Mouse (Mus musculus): ENCODE data around the gene Kdm2a. TPM values are rescaled to one million over a fixed set of nuclear protein-coding genes. Genes with fewer than 3 reads are reported as not detected.

Kdm2a gene
- polyA plus RNA-seq, 1 experiment from 2014 or later = 57.2 TPM

DNA sequence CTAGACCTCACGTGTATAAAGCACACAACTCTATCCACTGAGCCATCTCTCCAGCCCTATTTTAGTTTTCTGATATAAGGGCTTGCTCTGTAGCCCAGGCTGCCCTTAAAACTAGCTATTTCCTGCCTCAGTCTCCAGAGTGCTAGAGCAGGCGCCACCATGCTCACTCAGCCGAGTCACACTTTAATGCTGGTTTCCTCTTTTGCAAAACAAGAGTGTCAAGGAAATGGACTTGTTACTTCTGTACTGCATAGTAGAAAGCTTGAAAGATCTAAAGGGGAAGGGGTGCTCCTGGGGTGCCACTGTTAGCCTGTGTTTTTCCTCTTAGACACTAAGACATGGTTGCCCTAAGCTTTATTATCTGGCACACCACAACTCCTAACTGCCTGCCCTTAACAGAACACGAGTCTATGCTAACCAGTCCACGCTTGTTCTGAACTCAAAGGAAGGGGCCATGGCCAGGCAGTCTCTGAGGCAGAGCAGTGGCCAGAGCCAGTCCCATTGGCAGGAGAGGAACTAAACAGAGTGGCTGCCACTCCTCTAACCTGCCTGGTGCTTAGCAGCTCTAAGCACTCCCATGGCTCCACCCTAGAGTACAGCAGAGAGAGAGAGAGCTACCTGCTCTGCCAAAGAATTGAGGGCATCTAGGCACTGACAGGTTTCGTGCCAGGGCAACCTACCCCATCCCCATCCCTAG, 98.4 kb downstream of the Kdm2a start:
- Histone ChIP-seq H3K4me1 (peaks cover 54% of the 10 kb centered on the region), H3K36me3 (replicated peaks) (peaks cover 28% of the 10 kb centered on the region), H3K27me3 (ENCODE audit: poor library complexity, severe bottlenecking) (no peaks in the 10 kb centered on the region), H3K9me3 (no peaks in the 10 kb centered on the region), H3K27ac (no peak overlapping the region), H3K4me3 (no peak overlapping the region; the same call in 1 of the 2 replicates)
- no peak for DNase-seq (ENCODE audit: extremely low spot score, low spot score)
- WGBS = 86% methylated on average over 6 of the region's 6 CpGs

DNA sequence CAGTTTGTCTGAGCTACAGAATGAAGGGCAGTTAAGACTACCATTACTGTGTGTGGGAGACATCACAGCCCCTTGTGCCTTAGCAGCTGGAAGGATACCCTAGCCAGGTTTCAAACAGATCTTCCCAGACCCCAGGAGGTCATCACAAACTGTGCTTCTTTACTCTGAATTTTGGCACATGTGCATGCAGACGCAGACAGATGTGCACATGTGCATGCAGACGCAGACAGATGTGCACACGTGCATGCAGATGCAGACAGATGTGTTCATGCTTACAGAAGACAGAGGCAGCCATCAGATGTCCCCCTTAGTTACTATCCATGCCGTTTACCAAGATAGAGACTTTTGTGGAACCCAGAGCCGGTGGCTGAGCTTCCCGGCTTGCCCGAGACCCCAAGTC, 99.0 kb downstream of the Kdm2a start:
- Histone ChIP-seq H3K27me3 (ENCODE audit: poor library complexity, severe bottlenecking) (no peaks in the 10 kb centered on the region), H3K4me3 (no peak overlapping the region), H3K27ac (no peak overlapping the region), H3K36me3 (replicated peaks) (peaks cover 34% of the 10 kb centered on the region), H3K9me3 (no peaks in the 10 kb centered on the region), H3K4me1 (peaks cover 52% of the 10 kb centered on the region)
- 95% methylated on average over 7 of the region's 7 CpGs for WGBS
- DNase-seq (ENCODE audit: extremely low spot score, low spot score) = no peak

DNA sequence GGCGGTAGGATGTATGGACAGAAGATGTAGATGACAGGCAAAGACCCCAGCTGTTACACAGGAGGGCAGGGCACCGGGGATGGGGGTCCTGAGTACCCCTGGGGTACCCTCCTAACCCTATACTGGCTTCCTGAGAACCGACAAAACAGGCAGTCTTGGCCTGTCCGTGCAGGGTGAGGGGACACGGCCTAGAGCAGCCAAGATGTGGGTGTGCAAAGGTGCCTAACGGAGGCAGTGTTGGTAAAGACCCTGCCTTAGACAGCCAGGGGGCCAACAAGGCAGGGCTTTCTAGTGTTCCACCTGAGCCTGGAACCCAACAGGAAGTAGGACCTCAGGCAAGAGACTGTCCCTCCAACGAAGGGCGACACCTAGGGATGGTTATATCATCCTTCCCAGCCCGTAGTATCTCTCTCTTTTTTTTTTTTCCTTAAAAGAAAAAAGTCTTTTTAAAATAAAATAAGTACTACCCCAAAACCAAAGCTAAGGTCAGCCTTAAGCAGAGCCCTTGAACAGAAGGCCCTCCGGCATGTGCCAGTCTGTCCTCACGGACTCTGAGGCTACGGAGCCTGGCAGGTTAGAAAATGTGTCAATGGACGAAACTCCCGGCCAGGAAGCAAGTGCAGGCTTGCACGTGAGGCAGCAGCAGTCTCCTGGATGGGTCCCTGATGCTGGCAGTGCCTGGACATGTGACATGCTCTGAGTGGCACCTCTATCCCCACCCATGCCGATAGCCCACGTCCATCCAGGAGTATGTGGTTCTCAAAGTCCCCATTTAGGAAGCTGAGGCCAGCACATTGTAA, 99.6 kb downstream of the Kdm2a start:
- 91% methylated on average over 17 of the region's 17 CpGs for WGBS
- Histone ChIP-seq H3K27ac (no peak overlapping the region), H3K27me3 (ENCODE audit: poor library complexity, severe bottlenecking) (no peaks in the 10 kb centered on the region), H3K4me1 (peaks cover 46% of the 10 kb centered on the region), H3K9me3 (no peaks in the 10 kb centered on the region), H3K36me3 (replicated peaks) (peaks cover 38% of the 10 kb centered on the region), H3K4me3 (no peak overlapping the region)
- DNase-seq (ENCODE audit: extremely low spot score, low spot score) = no peak

DNA sequence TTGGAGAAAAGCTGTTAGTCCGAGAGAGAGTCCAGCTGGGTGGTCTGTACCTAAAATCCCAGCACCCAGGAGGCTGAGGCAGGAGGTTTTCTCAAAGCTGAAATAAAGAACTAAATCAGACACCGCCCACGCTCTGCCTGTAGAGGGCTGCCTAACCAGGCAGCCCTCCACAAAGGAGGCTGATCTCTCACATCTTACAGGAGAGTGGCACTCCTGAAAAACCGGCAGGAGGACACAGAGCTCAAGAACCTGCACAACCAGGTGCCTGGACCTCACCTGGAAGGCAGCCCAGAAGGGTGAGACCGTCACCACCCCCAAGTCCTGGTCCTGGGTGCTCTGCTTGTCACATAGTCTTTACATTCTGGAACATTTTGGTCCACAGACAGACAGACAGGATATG, 100.2 kb downstream of the Kdm2a start:
- 91% methylated on average over 5 of the region's 5 CpGs for WGBS
- H3K9me3 ChIP-seq = no peaks in the 10 kb centered on the region
- no peak overlapping the region for H3K27ac ChIP-seq
- no peak overlapping the region for H3K4me3 ChIP-seq
- no peak for DNase-seq (ENCODE audit: extremely low spot score, low spot score)
- peaks cover 39% of the 10 kb centered on the region for H3K4me1 ChIP-seq
- no peaks in the 10 kb centered on the region for H3K27me3 ChIP-seq (ENCODE audit: poor library complexity, severe bottlenecking)
- H3K36me3 ChIP-seq (replicated peaks) = peaks cover 45% of the 10 kb centered on the region

DNA sequence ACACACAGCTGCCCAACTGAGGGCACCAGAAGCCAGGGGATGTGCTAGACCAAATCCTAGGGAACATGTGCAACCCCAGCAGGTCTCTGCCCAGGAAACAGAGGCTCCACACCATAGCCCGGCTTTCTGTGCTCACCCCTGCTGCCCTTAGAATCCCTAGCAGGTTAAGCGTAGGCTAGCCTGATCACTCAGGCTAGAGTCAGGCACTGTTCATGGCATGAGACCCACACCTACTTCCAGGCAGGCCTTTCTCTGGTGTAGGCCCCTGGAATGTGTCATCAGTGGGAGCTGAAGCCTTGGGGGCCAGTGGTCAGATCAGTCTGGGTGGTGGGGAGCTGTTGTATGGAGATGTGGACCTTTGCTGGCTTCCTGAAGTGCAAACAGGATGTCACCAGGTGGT, 101.5 kb downstream of the Kdm2a start:
- Histone ChIP-seq H3K4me1 (peaks cover 27% of the 10 kb centered on the region), H3K36me3 (replicated peaks) (peaks cover 57% of the 10 kb centered on the region), H3K27me3 (ENCODE audit: poor library complexity, severe bottlenecking) (no peaks in the 10 kb centered on the region), H3K4me3 (no peak overlapping the region), H3K27ac (no peak overlapping the region), H3K9me3 (no peaks in the 10 kb centered on the region)
- no peak for DNase-seq (ENCODE audit: extremely low spot score, low spot score)
- WGBS = 91% methylated on average over 2 of the region's 2 CpGs

DNA sequence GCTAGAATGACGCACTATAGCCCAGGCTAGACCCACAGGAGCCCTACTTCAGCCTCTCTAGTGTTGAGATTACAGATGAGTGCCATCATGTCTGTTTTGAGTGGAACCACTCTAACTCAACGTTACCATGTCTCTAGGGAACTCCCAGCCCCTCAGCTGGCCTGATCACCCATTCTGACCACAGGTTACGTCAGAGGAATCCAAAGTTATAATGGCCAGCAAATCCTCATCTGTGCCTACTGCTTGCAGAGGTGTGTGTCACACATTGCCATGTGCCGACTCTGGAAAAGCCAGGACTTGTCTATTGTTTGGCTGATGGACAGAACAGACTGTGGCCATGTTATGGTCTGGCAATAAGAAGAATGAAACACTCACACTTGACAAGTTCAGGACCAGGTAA, 102.7 kb downstream of the Kdm2a start:
- Histone ChIP-seq H3K36me3 (replicated peaks) (peaks cover 70% of the 10 kb centered on the region), H3K9me3 (no peaks in the 10 kb centered on the region), H3K27me3 (ENCODE audit: poor library complexity, severe bottlenecking) (no peaks in the 10 kb centered on the region), H3K4me1 (peaks cover 15% of the 10 kb centered on the region), H3K4me3 (no peak overlapping the region), H3K27ac (no peak overlapping the region)
- WGBS = 94% methylated on average over 4 of the region's 4 CpGs
- DNase-seq (ENCODE audit: extremely low spot score, low spot score) = no peak

DNA sequence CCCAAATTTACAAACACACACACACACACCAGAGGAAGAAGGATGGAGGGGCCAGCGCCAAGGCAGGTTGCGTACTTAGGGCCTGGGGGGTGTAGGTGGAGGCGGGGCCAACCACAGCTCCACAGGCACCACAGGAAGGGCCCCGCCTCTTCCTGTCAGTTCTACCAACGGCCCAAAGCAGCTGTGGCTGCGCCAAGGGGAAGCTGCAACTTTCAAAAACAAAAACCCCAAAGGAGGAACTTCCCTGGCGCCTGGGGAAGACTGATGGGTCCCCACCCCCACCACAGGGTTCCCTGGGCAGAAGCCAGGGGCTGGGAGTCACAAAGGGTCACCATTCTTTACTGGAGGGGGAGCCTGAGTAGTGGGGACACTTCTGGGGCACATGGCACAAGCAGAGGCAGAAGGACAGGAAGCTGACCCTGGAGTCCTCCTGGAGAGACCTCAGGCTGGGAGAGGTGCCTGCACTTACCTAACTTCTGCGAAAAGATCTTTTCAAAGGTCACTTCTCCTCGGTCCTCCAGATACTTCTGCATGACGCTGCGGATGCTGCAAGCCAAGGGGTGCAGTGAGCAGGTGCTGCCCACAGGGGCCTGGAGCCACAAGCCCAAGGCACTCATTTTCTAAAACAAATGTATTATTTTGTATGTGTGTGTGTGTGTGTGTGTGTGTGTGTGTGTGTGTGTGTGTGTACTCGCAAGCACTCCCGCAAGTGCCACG, 103.5 kb downstream of the Kdm2a start:
- WGBS = 76% methylated on average over 14 of the region's 14 CpGs
- Histone ChIP-seq H3K4me1 (peaks cover 8% of the 10 kb centered on the region; the same call in 1 of the 2 replicates), H3K4me3 (no peak overlapping the region), H3K9me3 (no peaks in the 10 kb centered on the region), H3K36me3 (replicated peaks) (peaks cover 78% of the 10 kb centered on the region), H3K27me3 (ENCODE audit: poor library complexity, severe bottlenecking) (no peaks in the 10 kb centered on the region), H3K27ac (0 out of 2 replicates have a peak overlapping the region, but pooled peaks have one; percentile 44)
- DNase-seq (ENCODE audit: extremely low spot score, low spot score) = no peak

DNA sequence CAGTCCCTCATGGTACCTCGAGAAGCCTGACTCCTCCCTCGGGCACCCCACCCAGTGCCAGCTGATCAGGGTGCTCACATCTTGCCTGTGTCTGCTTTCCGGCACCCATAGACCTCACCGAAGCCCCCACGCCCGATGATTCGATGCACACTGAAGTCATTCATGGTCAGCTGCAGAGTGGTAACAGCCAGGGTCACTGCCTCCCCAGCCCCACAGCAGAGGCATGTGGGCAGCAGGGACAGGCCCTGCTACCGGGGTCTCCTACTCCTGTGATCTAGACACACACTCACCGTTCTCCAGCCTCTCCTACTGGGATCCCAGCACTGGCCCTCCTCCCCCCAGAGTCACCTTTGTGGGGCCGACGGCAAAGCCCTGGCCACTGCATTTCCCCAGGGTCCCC, 106.9 kb downstream of the Kdm2a start:
- H3K4me3 ChIP-seq = 0 out of 2 replicates have a peak overlapping the region, but pooled peaks have one; percentile 1
- H3K27ac ChIP-seq = no peak overlapping the region
- WGBS = 95% methylated on average over 11 of the region's 11 CpGs
- no peaks in the 10 kb centered on the region for H3K9me3 ChIP-seq
- H3K36me3 ChIP-seq (replicated peaks) = peaks cover 96% of the 10 kb centered on the region
- H3K27me3 ChIP-seq (ENCODE audit: poor library complexity, severe bottlenecking) = no peaks in the 10 kb centered on the region
- no peak for DNase-seq (ENCODE audit: extremely low spot score, low spot score)
- H3K4me1 ChIP-seq = peaks cover 5% of the 10 kb centered on the region; the same call in 1 of the 2 replicates

DNA sequence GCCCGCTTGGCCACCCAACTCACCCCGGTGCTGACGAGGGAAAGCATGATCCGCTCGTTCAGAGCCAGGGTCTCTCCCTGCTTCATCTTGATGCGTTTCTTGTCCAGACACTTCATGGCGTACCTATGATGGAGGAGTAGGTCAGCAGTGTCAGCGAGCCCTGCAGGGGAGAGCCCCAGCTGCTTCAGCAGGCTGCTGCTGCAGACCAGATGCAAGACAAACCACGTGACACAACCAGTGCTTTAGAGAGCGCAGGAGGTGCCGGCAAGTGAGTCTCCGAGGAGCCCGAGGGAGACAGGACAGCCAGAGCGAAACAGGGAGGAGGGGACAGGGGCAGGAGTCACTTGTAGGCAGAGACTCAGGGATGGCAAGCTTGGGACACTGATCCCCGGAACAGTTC, 107.3 kb downstream of the Kdm2a start:
- Histone ChIP-seq H3K9me3 (no peaks in the 10 kb centered on the region), H3K27me3 (ENCODE audit: poor library complexity, severe bottlenecking) (no peaks in the 10 kb centered on the region), H3K4me3 (0 out of 2 replicates have a peak overlapping the region, but pooled peaks have one; percentile 1), H3K27ac (no peak overlapping the region), H3K36me3 (replicated peaks) (peaks cover 99% of the 10 kb centered on the region), H3K4me1 (peaks cover 5% of the 10 kb centered on the region; the same call in 1 of the 2 replicates)
- DNase-seq (ENCODE audit: extremely low spot score, low spot score) = no peak
- 85% methylated on average over 15 of the region's 15 CpGs for WGBS

DNA sequence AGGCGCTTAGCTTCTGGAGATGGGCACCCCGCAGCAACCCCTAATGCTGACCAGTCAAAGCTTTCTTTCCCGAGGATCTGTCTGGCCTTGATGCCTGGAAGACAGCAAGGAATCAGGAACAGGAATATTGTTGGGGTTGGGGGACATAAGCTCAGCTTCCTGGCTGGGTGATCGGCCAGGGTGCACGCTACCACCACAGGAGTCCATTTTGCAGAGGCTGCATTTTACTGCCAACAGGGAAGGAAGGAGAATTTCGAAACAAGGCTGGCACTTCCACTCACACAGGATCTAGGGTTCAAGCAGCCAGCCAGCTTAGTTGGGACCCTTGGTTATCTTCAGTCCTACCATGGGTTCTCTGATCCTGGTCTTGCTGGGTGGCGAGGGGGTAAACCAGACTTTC, 114.4 kb downstream of the Kdm2a start:
- 53% methylated on average over 7 of the region's 7 CpGs for WGBS
- peaks cover 66% of the 10 kb centered on the region for H3K36me3 ChIP-seq (replicated peaks)
- H3K4me3 ChIP-seq = peak overlapping the region; percentile 73
- peaks cover 23% of the 10 kb centered on the region for H3K4me1 ChIP-seq
- H3K27ac ChIP-seq = peak overlapping the region; percentile 83
- no peak for DNase-seq (ENCODE audit: extremely low spot score, low spot score)
- H3K9me3 ChIP-seq = peaks cover 6% of the 10 kb centered on the region; the same call in 1 of the 2 replicates
- H3K27me3 ChIP-seq (ENCODE audit: poor library complexity, severe bottlenecking) = peaks cover 16% of the 10 kb centered on the region

DNA sequence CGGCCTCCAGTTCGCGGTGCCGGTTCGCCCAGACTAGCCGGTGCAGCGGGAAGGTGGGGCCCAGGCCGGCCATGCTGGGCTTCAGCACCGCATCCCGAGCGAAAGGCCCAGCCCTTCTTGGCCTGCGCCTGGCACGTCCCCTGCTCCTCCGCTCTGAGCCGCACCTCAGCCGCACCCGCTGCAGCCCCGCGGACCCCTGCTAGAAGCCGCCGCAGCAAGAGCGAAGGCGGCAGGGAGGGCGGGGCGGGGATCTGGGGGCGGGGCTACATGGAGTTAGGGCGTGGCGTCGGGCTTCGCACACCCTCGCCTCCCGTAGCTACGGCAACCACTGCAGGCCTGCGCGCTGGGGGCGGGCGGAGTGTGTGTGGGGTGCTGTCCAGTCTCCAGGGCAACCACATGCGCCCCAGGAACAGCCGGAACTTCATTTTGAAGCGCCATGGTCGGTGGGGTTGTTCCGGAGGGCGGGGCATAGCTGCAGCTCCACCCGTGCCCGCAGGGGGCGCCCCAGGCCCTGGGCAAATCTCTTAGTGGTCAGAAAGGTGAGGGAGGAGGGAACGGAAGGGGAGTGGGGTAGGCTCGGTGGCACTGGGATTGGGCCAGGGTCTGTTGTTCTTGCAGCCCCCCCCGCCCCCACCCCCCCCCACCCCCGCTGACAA, 115.1 kb downstream of the Kdm2a start, which contains the start of gene Ankrd13d:
TSS of gene Ankrd13d (minus strand) at position 240 of the 656 bp plus-strand sequence.
- Histone ChIP-seq H3K4me1 (peaks cover 23% of the 10 kb centered on the region), H3K9me3 (peaks cover 6% of the 10 kb centered on the region; the same call in 1 of the 2 replicates), H3K36me3 (replicated peaks) (peaks cover 59% of the 10 kb centered on the region), H3K4me3 (peak within 1 kb of the TSS; percentile 73), H3K27me3 (ENCODE audit: poor library complexity, severe bottlenecking) (peaks cover 16% of the 10 kb centered on the region), H3K27ac (peak within 1 kb of the TSS; percentile 83)
- DNase-seq (ENCODE audit: extremely low spot score, low spot score) = peak; percentile 89
- under 1% methylated on average over 48 of the region's 50 CpGs for WGBS

DNA sequence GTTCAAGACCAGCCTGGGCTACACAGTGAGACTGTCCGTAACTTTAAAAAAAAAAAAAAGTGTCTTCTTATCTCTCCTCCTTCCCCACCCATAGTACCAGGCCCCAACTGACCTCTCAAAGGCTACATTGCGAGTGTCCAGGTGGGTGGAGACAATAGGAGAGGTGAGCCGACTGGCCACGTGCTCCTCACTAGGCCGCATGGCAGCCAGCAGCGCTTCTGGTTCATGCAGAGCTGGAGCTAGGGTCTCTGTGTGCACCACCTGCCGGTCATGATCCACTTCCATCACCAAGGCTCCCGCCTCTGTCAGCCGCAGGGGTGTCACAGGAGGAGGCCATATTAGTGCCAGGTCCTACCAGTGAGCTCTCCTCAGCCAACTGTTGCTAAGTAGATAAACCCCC, 117.7 kb downstream of the Kdm2a start:
- peaks cover 11% of the 10 kb centered on the region; the same call in 1 of the 2 replicates for H3K9me3 ChIP-seq
- WGBS = 95% methylated on average over 9 of the region's 9 CpGs
- peaks cover 16% of the 10 kb centered on the region for H3K27me3 ChIP-seq (ENCODE audit: poor library complexity, severe bottlenecking)
- no peak overlapping the region for H3K4me3 ChIP-seq
- H3K36me3 ChIP-seq (replicated peaks) = peaks cover 38% of the 10 kb centered on the region
- DNase-seq (ENCODE audit: extremely low spot score, low spot score) = no peak
- no peak overlapping the region for H3K27ac ChIP-seq
- H3K4me1 ChIP-seq = peaks cover 23% of the 10 kb centered on the region

All from forebrain, embryonic 10.5 days (tissue).